In the genomic region with DNA sequence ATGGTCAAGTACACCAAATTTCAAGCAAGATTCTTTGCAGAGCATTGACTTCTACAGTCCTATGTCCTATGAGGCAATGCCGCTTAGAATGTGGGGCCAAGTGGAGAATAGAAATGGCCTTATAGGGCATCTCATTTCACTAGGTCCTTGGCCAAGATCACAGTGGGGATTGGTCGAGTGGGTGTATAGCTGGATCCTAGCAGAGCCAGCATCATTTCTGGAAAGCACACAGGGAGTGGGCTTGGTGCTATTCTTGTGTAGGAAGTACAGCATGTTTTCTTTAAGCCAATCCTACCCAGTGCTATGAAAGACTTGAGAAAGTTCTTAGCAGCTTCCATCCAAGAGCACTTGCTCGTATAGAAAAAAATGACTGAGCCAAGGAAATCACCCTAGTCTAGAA, we compare ENCODE assay signal across 20 mouse cellular contexts.
DNase-seq lines count a peak whose midpoint lies in the region; ATAC-seq lines count a peak whose summit lies in the region.
"Had no signal": no experiment of that assay in that cellular context is flagged by ENCODE, and none has a peak within 500 bp of the region (broad histone marks: within the 10 kb centered on the region; RNA-seq: fewer than 3 reads in every experiment).

No protein-coding gene starts in this region.

- no peaks in the 10 kb centered on the region for H3K36me3 ChIP-seq in heart, embryonic 12.5 days
- no peaks in the 10 kb centered on the region for H3K36me3 ChIP-seq in liver, embryonic 12.5 days
- H3K36me3 ChIP-seq: heart, embryonic 15.5 days; kidney, embryonic 15.5 days; lung, embryonic 15.5 days; neural tube, embryonic 12.5 days had no signal

- no peak for ATAC-seq in heart, embryonic 12.5 days (ENCODE audit: insufficient number of reproducible peaks, low FRiP score)
- ATAC-seq in liver, embryonic 12.5 days: no peak

- H3K4me3 ChIP-seq in heart, embryonic 12.5 days: no peak overlapping the region
- H3K4me3 ChIP-seq in liver, embryonic 12.5 days: no peak overlapping the region
- H3K4me3 ChIP-seq: erythroblast, embryonic 14.5 days; heart, embryonic 15.5 days; kidney, embryonic 15.5 days; lung, embryonic 15.5 days; myocyte; neural tube, embryonic 12.5 days had no signal

- H3K27ac ChIP-seq in heart, embryonic 12.5 days (ENCODE audit: poor library complexity, severe bottlenecking): no peak overlapping the region
- H3K27ac ChIP-seq in liver, embryonic 12.5 days: no peak overlapping the region
- H3K27ac ChIP-seq: heart, embryonic 15.5 days; kidney, embryonic 15.5 days; lung, embryonic 15.5 days; neural tube, embryonic 12.5 days had no signal

- DNase-seq in heart, adult 11 months: peak; percentile 61
- DNase-seq in brain, adult 2 months (ENCODE audit: low read depth, low spot score): peak; percentile 86
- peak; percentile 51 to 72 for DNase-seq in frontal cortex, postnatal 36 days (ENCODE audit: low spot score in 2 of 2)
- DNase-seq in left cerebral cortex, postnatal 25 days (ENCODE audit: low spot score in 2 of 2): peak; percentile 39 to 89
- no peak for DNase-seq in cerebellum, adult 8-10 months
- no peak for DNase-seq in spleen, adult 12 weeks (ENCODE audit: low spot score)
- DNase-seq: B cell, adult 2 months; cerebellum, adult 9-10 months; gastrocnemius, postnatal 10 days; kidney, adult 18-20 months; kidney, postnatal 25 days had no signal

- H3K4me1 ChIP-seq in heart, embryonic 12.5 days (replicated peaks): peaks cover 18% of the 10 kb centered on the region
- H3K4me1 ChIP-seq in liver, embryonic 12.5 days: no peaks in the 10 kb centered on the region

- no peak overlapping the region for H3K4me2 ChIP-seq in heart, embryonic 12.5 days
- no peak overlapping the region for H3K4me2 ChIP-seq in liver, embryonic 12.5 days
- H3K4me2 ChIP-seq: heart, embryonic 15.5 days; kidney, embryonic 15.5 days; lung, embryonic 15.5 days; midbrain, embryonic 11.5 days; neural tube, embryonic 12.5 days had no signal

- intact Hi-C loops in left cerebral cortex, postnatal 25 days (cut with DNase I): loop anchor here (1.0 to 5.0 kb wide), 6 partner anchors 64 to 390 kb away; no protein-coding TSS in a partner anchor

- H3K9me3 ChIP-seq in heart, embryonic 12.5 days (replicated peaks): no peaks in the 10 kb centered on the region
- H3K9me3 ChIP-seq in liver, embryonic 12.5 days (replicated peaks): no peaks in the 10 kb centered on the region
- H3K9me3 ChIP-seq: heart, embryonic 15.5 days; kidney, embryonic 15.5 days; lung, embryonic 15.5 days; neural tube, embryonic 12.5 days had no signal

- no peak overlapping the region for H3K9ac ChIP-seq in heart, embryonic 12.5 days
- no peak overlapping the region for H3K9ac ChIP-seq in liver, embryonic 12.5 days
- H3K9ac ChIP-seq: heart, embryonic 15.5 days; kidney, embryonic 15.5 days; lung, embryonic 15.5 days; neural tube, embryonic 12.5 days had no signal

- peaks cover 5% of the 10 kb centered on the region; the same call in 1 of the 2 replicates for H3K27me3 ChIP-seq in heart, embryonic 12.5 days (replicated peaks)
- no peaks in the 10 kb centered on the region for H3K27me3 ChIP-seq in liver, embryonic 12.5 days (replicated peaks)
- H3K27me3 ChIP-seq: lung, embryonic 15.5 days; neural tube, embryonic 12.5 days had no signal

- WGBS in heart, embryonic 12.5 days: 84% methylated on average over 3 of the region's 3 CpGs
- 66% methylated on average over 3 of the region's 3 CpGs for WGBS in liver, embryonic 12.5 days (ENCODE audit: insufficient replicate concordance)

Comparison
In these comparisons a context has a peak if more than half of its experiments do, and no peak if none do; other contexts are left out.
1. DNase-seq: peak in heart, adult 11 months (single experiment), brain, adult 2 months (single experiment), frontal cortex, postnatal 36 days (2 of 2) and left cerebral cortex, postnatal 25 days (2 of 2); none in cerebellum, adult 8-10 months (single experiment) and spleen, adult 12 weeks (single experiment).